Mouse (Mus musculus): ENCODE data around the gene Tomm34.

Tomm34 gene

DNA sequence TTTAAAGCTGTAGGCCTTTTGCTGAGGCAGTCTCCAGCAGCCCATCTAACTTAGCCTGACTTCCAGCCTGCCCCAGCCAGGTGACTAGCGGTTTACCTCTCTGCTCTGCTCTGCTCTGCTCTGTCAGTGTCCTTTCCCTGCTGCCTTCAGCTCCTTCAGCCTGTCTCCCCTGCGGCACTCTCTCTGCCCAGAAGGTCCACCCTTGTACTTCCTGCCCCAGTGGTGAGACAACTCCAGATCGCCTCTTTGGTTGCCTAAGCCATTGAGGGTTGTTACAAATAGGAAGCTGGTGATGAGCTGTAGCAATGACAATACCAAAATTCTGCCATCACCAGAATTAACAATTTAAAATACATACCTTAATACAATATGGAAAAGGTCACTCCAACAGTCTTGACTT, 60.0 kb downstream of the Tomm34 start:
- no peak for DNase-seq (ENCODE audit: inconsistent ontology term)

DNA sequence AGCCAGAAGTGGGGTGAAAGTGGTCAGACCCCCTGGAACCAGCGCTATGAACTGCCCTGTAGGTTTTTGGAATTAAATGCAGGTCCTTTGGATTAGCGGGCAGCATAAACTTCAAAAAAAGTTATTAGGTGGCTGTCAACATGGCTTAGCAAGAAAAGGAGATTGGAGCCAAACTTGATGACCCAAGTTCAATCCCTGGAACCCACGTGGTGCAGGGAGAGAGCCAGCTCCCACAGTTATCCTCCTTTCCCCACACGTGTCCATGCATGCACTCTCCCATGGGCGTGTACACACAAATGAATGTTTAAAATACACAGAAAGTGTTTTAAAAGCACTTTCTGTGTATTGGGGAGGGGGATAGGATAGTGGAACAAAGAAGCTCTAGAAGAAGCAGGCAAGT, 60.5 kb downstream of the Tomm34 start:
- DNase-seq (ENCODE audit: inconsistent ontology term): no peak

DNA sequence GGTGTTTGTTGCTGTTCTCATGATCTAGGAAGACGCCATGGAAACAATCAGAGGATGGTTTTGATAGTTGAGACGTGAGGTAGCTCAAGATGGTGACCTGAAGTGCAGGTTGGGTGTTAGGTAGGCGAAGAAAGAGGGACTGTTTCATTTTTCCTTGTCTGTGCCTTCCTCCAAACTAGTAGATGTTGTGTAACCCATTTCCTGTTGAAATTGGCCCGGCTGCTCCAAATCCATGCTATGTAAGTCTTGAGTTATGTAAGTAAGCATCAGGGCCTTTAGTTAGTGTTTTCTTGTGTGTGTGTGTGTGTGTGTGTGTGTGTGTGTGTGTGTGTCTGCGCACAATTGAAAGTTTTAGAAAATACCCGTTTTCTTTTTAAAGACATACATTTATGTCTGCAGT, 61.7 kb downstream of the Tomm34 start:
- no peak for DNase-seq (ENCODE audit: inconsistent ontology term)

- DNase-seq (ENCODE audit: inconsistent ontology term): no peak
Measured at GRCm38 (mm10) chr2:164007987-164008545, 62.9 kb downstream of the Tomm34 start.

- DNase-seq (ENCODE audit: inconsistent ontology term): no peak
Measured at GRCm38 (mm10) chr2:164007547-164007946, 63.4 kb downstream of the Tomm34 start.

GRCm38 (mm10) chr2:164006932-164007331, 64.0 kb downstream of the Tomm34 start:
- no peak for DNase-seq (ENCODE audit: inconsistent ontology term)

GRCm38 (mm10) chr2:164004503-164004902, 66.5 kb downstream of the Tomm34 start:
- DNase-seq (ENCODE audit: inconsistent ontology term): no peak
